Mouse (Mus musculus): ENCODE results near the gene Edn1. TPM values are rescaled to one million over a fixed set of nuclear protein-coding genes. Genes with fewer than 3 reads are reported as not detected.

Gene Edn1
- total RNA-seq (2022): 1 to 10 TPM; 1.6 to 2.6 (median 1.8) TPM

DNA sequence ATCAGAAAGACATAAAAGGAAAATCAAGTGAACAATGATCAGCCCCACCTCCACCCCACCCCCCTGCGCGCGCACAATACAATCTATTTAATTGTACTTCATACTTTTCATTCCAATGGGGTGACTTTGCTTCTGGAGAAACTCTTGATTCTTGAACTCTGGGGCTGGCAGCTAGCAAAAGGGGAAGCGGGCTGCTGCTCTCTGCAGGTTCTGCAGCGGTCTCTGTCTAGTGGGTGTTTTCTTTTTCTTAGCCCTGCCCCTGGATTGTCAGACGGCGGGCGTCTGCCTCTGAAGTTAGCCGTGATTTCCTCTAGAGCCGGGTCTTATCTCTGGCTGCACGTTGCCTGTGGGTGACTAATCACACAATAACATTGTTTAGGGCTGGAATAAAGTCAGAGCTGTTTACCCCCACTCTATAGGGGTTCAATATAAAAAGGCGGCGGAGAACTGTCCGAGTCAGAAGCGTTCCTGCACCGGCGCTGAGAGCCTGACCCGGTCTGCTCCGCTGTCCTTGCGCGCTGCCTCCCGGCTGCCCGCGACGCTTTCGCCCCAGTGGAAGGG is at the start of gene Edn1:
Edn1 (plus strand) TSS at position 316 of the 561 bp plus-strand sequence.
- DNase-seq (ENCODE audit: low spot score in 2 of 2): no peak

DNA sequence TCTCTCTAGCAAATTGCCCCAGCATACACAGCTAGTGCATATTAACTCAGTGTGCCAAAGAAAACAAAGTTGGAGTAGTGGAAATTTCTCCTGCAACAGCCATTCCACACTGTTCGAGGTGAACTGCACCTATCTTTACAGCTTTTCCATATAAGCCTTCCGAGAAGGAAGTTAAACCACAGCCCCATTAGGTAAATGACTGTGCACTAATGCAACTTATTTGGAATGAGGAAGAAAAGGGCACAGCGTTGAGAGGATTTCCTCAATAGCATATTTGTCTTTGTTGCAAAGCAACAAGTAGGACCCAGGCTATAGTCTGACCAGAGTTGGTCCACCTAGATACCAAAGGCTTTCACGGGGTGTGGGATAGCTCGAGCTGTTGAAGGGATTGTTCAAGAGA is 47.5 kb upstream of the Edn1 start:
- DNase-seq (ENCODE audit: low spot score in 2 of 2): no peak

DNA sequence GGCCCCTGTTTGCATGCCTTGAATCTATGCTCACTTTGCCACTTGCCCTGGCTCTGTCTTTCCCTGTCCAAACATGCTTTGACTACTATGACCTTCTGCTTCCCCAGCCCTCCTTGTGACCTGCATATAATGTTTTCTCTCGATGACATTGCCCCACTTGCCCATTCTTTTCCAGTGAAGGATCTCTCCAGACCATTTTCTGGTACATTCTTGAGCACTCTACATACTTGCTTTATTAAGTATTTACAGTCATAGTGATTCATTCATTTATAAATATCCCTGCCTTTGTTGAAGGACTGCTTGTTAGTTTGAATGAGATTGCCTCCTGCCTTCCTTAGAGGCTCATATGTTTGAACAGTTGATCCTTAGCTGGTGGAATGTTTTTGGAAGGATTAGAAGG is 46.2 kb upstream of the Edn1 start:
- no peak for DNase-seq (ENCODE audit: low spot score in 2 of 2)

DNA sequence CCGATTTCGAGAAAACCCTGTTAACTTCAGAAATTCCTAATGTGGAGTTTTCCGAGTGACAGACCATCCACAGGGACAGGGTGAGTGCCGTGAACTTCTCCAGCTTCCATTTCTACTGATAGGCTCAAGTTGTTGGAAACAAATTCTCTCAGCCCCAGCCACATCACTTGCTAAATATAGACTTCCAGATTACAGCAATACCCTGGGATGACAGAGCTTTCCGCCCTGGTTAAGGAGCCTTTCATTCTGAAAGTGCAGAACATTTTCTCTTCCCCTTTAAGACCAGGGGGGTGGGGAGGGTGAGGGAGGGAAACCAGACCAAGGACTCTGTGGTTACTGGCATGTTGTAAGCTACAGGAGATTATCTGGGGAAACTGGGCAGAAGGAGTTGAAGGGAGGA is 42.9 kb upstream of the Edn1 start:
- no peak for DNase-seq (ENCODE audit: low spot score in 2 of 2)

DNA sequence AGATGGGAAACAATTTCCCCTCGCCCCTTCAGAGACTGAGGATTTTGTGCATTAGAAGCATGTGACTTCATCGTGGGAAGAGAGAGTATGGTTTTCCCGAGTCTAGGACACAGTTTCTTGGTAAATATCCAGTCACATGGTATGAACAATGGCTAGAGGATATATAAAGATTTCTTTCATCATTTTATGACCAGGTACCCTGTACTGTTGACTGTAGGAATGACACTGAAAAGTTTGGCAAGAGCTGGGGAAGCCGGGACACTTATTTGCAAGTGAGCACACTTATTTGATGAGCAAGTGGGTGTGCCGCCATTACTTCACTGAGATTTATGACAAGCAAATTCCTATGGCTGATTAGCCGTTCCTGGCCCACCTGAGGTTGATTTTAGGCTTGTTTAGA is 40.6 kb upstream of the Edn1 start:
- DNase-seq (ENCODE audit: low spot score in 2 of 2): no peak

DNA sequence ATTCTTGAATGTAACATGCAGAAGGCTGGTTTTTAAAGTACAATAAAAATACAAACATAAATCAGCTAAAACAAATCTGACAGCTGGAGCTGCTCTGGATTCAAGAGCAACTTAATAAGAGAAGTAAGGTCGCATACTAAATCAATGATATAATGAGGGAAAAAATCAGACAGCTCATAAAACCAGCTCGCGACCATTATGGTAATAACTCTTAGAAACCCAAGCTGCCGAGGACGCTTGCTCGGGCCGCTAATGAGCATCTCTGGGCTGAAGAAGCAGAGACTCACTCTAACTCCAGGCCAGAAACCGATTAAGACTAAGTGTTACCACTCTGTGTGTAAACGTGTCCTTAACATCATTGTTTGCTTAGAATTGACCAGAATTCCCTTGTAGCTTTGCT is 31.2 kb upstream of the Edn1 start:
- DNase-seq (ENCODE audit: low spot score in 2 of 2): no peak

DNA sequence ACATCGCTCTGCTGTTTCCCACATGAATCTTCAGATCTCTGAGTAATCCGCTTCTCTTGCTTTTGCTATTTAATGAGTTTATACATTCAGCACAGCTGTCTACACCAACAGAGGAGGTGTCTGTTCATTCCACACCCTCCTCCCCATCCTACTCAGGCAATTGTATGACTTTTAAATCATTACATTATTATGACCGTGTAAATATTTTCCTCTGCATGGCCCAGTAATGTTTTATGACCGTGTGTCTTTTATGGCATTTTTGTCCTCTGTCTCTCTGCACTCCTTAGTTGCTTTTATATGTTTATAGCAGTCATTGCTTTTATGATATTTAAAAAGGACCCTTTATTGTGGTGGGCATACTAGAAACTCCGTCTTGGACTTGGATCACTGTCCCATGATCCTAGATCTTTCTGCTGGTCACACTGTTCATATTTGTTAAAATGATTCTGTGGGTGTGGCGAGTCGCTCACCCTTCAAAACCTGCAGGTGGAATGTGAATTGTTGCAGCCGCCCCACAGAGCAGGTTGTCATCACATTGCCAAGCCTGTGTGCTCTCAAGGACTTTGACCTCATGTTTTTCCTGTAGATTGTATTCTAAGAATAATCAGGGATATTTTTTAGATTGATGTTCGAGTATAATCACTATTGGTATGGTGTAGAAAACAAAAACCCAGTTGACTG is 24.4 kb upstream of the Edn1 start:
- no peak for DNase-seq (ENCODE audit: low spot score in 2 of 2)

DNA sequence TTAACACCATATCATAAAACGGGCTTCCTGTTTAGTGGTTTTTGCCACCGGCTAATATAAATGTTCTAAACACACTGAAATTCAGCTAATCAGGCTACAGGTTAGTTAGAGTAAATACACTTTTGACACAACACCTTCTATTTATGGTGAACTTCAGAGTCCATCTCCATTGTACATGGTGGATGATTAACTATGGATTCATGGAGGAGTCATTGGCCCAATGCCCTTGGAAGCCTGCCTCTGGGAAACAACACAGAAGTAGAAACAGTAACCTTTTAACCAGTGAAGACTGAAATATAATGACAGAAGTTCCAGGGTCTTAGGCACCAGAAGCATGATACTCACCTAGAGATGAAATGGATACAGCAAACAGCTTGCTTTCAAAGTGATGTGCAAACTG is 23.5 kb upstream of the Edn1 start:
- no peak for DNase-seq (ENCODE audit: low spot score in 2 of 2)

DNA sequence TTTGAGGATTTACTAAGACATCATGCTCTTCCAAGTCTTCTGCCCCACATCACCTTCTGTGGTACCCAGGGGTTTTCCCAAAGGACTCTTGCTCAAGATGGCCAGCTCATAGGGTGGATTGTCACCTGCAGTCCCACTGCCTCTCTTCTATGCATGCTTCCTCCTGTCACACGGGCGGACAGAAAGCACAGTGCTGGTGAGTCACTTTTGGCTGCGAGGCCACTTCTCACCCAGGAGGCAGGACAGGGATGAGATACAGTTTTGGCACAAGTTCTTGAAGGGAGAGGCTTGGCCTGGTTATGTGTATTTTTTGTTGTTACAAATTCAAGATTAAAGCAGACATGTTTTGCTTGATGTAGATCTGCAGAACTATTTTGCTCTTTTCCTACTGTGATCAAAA is 15.4 kb upstream of the Edn1 start:
- DNase-seq (ENCODE audit: low spot score in 2 of 2): no peak

DNA sequence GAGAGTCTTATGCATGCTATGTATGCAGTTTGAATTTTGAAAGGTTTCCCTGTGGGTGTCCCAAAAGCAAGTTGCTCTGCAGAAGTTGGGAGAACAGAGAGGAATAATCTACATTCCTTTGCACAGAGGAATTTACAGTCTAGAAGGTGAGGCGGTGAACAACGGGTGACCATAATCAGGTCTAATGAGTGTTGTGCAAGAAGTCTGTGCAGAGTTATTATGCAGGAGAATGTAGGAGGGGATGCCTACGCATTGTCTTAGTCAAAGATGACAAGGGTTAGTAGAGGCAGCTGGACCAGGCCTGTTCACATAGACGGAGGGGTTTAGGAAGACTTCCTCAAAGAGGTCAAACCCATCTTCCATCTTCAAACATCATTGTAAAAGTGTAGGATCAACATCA is 14.5 kb upstream of the Edn1 start:
- no peak for DNase-seq (ENCODE audit: low spot score in 2 of 2)

DNA sequence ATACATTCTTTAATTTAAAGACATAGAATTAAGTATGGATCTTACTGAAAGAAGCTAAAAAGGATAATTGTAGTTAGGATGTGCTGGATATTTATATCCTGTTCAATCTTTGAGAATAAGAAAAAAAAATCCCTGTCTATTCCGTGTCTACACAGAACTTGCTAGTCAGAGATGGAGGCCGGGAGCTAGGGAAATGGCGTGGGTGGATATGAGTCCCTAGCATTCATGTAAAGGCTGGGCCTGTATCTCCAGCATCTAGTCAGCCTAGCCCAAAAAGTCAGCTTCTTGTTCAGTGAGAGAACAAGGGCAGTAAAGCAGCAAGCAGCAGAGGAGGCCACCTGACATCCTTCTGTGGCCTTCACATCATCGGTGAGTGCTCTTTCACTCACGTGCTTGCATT is 8.7 kb upstream of the Edn1 start:
- no peak for DNase-seq (ENCODE audit: low spot score in 2 of 2)

DNA sequence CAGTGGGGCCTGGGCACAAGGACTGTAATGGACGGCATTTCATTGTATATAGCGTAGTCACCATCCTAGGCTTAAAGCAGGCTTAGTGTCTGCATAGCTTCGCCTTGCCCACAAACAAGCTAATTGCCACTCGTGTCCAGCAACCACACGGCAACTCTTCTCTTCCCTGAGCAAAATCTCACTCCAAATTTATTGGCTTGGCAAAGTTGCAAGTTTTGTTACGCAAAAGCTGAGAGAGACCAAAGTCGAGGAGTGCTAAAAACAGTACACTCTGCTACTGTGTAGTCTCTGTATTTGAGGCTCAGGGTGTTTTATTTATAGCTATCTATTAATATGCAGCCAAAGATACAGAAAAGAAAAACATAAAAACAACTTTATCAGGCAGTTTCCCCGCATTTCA is 3.0 kb upstream of the Edn1 start:
- no peak for DNase-seq (ENCODE audit: low spot score in 2 of 2)

DNA sequence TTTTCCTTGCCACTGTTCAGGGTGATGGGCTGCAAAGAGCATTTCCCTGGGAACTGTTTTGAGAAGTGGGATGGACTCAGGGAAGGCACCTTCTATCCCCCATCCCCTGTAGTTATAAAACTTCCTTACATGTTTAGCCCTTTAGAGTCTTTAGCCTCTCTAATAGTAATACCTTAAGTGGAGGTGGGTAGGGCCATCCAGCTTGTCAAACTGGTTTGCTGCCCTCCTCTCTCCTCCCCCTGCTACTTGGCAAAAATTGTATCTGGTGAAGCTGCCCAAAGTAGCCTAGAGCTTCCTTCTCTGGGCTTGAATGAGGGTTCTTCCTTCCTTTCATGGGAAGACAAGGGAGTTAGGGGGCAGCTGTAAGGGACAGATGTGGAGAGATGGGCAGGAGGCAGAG is 2.5 kb upstream of the Edn1 start:
- DNase-seq (ENCODE audit: low spot score in 2 of 2): no peak

DNA sequence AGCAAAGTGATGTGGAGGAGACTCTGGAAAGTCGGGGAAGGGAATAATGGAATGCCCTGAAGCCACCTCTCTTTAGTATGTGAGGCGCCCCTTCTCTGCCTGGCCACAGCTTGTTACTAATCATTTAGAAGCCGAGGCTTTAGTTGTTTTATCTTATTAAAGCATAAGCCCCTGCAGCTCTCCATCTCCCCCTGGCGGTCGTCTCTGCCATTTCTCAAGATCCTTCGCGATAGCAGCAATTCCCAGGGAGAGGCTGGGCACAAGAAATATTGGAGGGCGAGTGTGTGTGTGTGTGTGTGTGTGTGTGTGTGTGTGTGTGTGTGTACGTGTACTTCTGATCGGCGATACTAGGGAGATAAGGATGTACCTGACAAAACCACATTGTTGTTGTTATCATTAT is 709 bp upstream of the Edn1 start:
- DNase-seq (ENCODE audit: low spot score in 2 of 2): peak; percentile 29 to 74

DNA sequence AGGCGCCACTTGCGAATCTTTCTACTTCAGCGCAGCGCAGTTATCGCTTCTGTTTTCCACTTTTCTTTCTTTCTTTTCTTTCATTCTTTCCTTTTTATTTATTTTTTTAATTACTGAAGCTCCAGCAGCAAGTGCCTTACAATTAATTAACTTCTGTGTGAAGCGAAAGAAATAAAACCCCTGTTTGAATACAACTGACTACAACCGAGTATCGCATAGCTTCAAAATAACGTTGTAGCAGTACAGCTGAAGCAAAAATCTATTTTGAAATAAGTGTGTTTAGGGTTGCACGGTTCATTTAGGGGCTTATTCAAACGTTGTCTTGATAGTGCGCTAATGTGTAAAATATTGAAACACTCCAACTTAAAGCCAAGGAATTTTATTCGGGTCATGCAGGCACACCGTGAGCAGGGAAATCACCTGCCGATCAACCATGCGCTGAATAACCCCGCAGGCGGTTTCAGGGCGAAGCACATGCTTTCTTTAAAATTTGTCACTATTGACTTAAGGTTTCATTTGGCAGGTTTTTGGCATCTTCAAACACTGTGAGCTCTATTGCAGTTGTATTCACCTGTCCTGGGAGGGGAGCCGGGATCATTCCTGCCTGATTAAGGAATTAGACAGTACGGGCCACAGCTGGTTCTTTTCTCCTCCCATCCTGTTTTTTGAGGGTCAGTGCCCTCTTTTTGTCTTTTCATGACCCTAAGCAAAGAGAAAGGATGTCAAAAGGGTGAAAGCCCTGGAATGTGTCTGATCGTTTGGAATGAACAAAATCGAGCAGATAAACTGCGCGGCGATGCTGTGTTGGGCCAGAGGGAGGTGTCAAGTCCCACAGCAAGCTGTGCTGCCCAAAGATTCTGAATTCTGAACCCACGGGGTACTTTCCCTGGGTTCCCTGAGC is 935 bp downstream of the Edn1 start:
- no peak for DNase-seq (ENCODE audit: low spot score in 2 of 2)

DNA sequence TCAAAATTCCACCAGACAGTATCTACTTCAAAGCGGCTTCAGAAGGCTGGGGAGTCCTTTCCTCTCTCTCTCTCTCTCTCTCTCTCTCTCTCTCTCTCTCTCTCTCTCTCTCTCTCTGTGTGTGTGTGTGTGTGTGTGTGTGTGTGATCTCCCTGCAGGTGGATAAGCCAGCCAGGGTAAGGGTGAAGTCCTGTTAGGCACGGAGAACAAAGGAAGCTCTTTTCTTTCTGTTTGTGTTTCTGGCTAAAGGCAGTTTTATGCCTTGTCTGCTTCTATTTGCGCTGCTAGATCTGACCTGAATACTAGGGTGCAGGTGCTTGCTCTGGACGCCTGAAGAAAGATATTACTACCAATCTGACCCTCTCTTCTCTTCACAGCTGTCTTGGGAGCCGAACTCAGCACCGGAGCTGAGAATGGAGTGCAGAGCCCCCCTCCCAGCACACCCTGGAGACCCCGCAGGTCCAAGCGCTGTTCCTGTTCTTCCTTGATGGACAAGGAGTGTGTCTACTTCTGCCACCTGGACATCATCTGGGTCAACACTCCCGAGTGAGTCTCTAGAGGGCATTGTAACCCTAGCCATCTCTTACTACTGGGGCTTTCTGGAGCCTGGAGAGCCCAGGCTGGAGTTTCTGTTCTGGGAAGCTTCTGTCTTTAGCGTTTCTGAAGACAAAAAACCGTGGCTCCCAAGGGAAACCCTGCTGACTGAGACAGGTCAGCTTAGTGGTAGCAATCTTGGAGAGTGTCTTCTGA is 2.1 kb downstream of the Edn1 start:
- no peak for DNase-seq (ENCODE audit: low spot score in 2 of 2)

DNA sequence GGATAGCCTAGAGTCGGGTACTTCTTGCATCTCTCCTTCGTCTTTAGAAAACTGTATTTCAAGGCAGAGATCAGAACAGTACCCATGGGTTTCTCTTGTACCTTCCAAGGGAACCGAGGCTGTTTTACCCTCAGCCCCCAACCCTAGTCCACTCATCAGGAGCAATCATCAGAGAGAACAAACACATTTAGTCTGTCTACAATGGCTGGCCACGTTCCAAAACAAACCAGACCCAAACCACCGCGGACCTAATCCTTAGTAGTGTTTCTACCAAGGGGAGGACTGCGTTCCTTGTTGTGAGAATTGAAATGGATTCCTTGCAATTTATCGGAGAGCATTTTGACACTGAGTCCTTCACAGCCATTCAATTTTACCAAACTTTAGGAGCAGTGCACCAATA is 2.9 kb downstream of the Edn1 start:
- DNase-seq (ENCODE audit: low spot score in 2 of 2): no peak

DNA sequence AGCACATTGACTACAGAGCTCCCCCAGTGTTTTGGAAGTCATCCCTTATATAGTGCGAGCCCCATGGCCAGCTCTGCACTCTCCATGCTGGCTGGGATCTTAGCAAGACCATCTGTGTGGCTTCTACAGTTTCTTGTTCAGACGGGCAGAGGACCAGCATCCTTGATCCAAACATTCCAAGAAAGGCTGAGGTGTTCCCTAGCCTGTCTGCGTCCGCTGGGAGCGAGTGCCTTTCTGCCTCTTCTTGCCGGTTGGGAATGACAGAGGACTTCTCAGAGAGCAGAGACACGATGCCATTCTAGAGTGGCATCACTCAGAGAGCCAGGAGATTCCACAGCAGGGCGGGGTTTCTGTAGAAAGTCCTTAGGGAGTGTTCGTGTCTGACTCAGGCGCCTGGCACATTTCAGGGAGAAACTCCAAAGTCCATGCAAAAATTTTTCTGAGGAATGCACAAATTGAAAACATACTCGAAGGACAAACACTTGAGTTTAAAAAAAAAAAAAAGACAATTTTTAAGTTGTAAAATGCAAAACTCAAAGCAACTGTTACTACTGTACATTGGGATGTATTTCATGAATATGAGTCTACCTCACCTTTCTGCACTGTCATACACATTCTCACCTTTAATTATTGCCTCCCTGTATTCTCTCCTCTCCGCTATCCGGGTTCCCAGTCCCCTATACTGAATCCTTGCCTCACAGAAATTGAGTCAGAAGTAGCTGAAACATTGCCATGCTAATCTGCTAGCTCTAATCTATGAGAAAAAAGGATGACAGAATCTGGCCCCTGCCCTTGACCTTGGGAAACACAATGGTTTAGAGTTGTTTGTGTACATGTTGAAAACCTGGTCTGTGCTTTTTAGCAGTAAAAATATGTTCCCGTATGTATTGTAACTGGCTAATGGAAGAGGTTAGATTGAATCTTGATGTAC is 5.9 kb downstream of the Edn1 start:
- DNase-seq (ENCODE audit: low spot score in 2 of 2): no peak

DNA sequence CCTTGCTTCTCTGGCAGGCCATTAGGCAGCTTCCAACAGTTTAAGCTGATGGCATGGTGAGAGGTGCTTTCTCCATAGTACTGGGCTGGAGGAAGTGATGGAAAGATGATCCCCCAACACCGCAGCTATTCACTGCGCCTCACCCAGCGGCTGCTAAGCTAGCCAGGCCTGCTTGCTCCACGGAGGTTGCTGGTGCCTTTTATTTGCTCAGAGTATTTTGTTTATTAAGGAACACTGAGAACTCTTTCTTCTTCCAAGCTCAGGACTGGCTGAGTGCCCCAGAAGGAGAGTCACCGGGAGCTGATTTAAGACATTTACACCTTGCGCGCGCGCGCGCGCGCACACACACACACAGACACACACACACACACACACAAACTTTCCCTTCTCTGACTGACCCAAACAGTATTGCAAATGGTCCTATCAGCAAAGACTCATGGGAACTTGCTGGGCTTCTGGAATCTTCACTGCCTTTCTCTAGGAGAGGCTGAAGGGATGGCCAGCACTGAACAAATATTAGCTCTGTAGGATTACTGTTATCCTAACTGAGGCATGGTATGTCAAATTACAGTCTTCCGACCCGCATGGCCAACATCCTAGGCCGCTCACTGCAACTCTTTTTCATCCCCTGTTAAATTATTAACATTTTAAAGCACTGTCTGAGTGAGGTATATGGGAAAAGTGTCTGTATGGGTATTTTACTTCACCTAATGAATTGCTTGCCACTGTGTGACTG is 7.3 kb downstream of the Edn1 start:
- DNase-seq (ENCODE audit: low spot score in 2 of 2): no peak

DNA sequence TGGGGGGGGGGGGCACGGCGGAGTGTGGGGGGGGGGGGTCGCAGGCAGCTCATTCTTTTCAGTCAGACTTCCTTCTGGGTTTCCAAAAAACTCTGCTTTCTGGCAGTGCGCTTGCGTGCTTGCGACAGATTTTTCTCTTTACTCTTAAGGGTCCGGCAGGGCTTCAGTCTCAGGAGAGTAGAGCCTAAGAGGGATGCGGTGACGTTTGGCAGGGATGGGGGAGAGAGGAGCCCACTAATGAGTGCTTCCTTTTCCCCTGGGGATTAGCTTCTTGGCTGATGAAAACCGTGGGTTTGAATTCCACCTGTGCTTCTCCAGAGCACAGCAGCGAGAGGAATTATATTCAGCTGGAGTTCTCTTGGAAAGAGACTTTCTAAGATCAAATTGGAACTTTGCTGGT is 8.5 kb downstream of the Edn1 start:
- DNase-seq (ENCODE audit: low spot score in 2 of 2): no peak

Data from layer of hippocampus, adult 8-10 months (tissue).